Mouse (Mus musculus): ENCODE results near the gene Hist1h2ae.

- TF ChIP-seq POLR2A (IDR thresholded peaks at IDR 0.05; ENCODE audit: borderline replicate concordance, extremely low read depth, insufficient read depth, insufficient read length, poor library complexity, severe bottlenecking) (no peak), CTCF (IDR thresholded peaks at IDR 0.05; ENCODE audit: borderline replicate concordance, extremely low read depth, insufficient read depth, insufficient read length) (no peak)
Measured at GRCm38 (mm10) chr13:23537006-23537710, 33.9 kb downstream of the Hist1h2ae start.
